Mouse (Mus musculus) C2C12 (cell line): ENCODE results near the gene Abhd6. TPM values are rescaled to one million over a fixed set of nuclear protein-coding genes. Genes with fewer than 3 reads are reported as not detected.

Experiments used
- H3K27me3 ChIP-seq: one replicate; pipeline ENCODE4 v1.6.1; 2011; ENCODE audit not compliant: control insufficient read depth, insufficient read depth, insufficient read length
- H3K36me3 ChIP-seq: one replicate; pipeline ENCODE4 v1.6.1; 2011; ENCODE audit not compliant: control insufficient read depth, insufficient read depth
- H3K4me3 ChIP-seq: one replicate; pipeline ENCODE4 v1.5.1; 2011; ENCODE audit warnings: mild to moderate bottlenecking, control low read depth; ENCODE audit not compliant: poor library complexity, insufficient read depth, severe bottlenecking
- H3K79me2 ChIP-seq: one replicate; pipeline ENCODE4 v1.6.1; 2011; ENCODE audit not compliant: control insufficient read depth, insufficient read depth
- H3K79me3 ChIP-seq: one replicate; pipeline ENCODE4 v1.6.1; 2011; ENCODE audit warnings: low read depth, control low read depth
- H3ac ChIP-seq: one replicate; pipeline ENCODE3; 2011; ENCODE audit warnings: low read depth; ENCODE audit not compliant: control insufficient read depth, insufficient read length
- CEBPB ChIP-seq: IDR thresholded peaks from one replicate; pipeline ENCODE4 v1.6.1; 2011; ENCODE audit warnings: low read depth, mild to moderate bottlenecking, control low read depth, moderate library complexity
- CTCF ChIP-seq: IDR thresholded peaks from one replicate; pipeline ENCODE4 v1.5.1; 2011; ENCODE audit not compliant: control insufficient read depth, insufficient read depth, insufficient read length
- FOSL1 ChIP-seq: IDR thresholded peaks from one replicate; pipeline ENCODE4 v1.8.0; 2011; ENCODE audit warnings: mild to moderate bottlenecking, low read length; ENCODE audit not compliant: poor library complexity, insufficient read depth, severe bottlenecking
- MAX ChIP-seq: IDR thresholded peaks from one replicate; pipeline ENCODE4 v1.6.1; 2011; ENCODE audit warnings: mild to moderate bottlenecking, control low read depth
- MYOD1 ChIP-seq: IDR thresholded peaks from one replicate; pipeline ENCODE4 v1.6.1; 2011; ENCODE audit warnings: low read depth; ENCODE audit not compliant: control insufficient read depth, insufficient read length
- MYOG ChIP-seq: IDR thresholded peaks from one replicate; pipeline ENCODE4 v1.6.1; 2011; ENCODE audit not compliant: control insufficient read depth, insufficient read length; ENCODE audit errors: extremely low read depth
- USF1 ChIP-seq: IDR thresholded peaks from one replicate; pipeline ENCODE4 v1.6.1; 2011; ENCODE audit warnings: low read depth, mild to moderate bottlenecking, control low read depth, moderate library complexity
- polyA plus RNA-seq: library from polyadenylated mRNA; unstranded; fragments of >200 nt; fragmentation: generic; extraction: Trizol; gene quantifications from one replicate; pipeline ENCODE4 v1.2.1, GENCODE M21; 2012; ENCODE audit warnings: missing spikeins

Gene Abhd6
- polyA plus RNA-seq, 1 experiment = 9.0 TPM

DNA sequence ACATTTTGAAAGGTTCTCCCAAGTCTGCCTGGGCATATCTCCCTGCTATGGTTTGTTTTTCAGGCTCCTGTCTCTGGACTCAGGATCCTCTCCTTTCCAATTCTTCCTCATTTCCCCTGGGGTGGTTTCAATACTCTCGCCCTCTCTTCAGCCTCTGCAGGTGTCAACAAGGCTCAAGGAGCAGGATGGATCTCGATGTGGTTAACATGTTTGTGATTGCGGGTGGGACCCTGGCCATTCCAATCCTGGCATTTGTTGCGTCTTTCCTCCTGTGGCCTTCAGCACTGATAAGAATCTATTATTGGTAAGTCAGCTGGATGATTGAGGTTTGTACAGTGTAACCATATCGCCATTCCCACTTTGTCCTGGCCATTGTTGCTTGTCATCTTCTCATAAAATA, 25.4 kb downstream of the Abhd6 start:
- Histone ChIP-seq H3K79me2 (no peaks in the 10 kb centered on the region), H3K4me3 (no peak overlapping the region), H3ac (no peak overlapping the region), H3K27me3 (no peaks in the 10 kb centered on the region), H3K36me3 (no peaks in the 10 kb centered on the region), H3K79me3 (no peaks in the 10 kb centered on the region)
- no peak for TF ChIP-seq CEBPB
- TF ChIP-seq CTCF = no peak
- no peak for TF ChIP-seq MYOD1

GRCm38 (mm10) chr14:8029752-8030151, 27.1 kb downstream of the Abhd6 start:
- no peak overlapping the region for H3K4me3 ChIP-seq
- no peaks in the 10 kb centered on the region for H3K36me3 ChIP-seq
- H3K79me2 ChIP-seq = no peaks in the 10 kb centered on the region
- no peaks in the 10 kb centered on the region for H3K79me3 ChIP-seq
- no peaks in the 10 kb centered on the region for H3K27me3 ChIP-seq
- TF ChIP-seq CEBPB = no peak
- TF ChIP-seq CTCF = no peak
- TF ChIP-seq MYOD1 = no peak
- TF ChIP-seq FOSL1 = no peak
- TF ChIP-seq USF1 = no peak
- no peak for TF ChIP-seq MYOG
- TF ChIP-seq MAX = no peak
- H3ac ChIP-seq = no peak overlapping the region

DNA sequence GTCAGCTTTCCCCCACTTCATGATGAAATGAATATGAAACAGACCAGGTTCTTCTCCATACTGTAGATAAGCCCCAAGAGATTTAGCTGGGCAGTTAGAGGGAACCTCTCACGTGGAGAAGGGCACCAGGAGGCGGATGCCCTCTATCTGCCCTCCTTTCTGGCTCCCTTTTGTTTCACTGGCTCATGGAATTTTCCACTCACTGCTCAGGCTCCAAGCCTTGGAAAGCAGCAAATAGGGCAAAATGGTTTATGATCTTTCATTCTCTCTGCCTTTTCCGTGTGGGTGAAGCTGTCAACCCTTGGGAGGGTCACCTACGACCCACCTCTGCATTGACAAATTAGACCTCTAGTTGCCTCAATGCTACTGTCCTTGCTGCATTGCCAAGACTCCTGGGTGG, 27.8 kb downstream of the Abhd6 start:
- no peaks in the 10 kb centered on the region for H3K79me3 ChIP-seq
- no peaks in the 10 kb centered on the region for H3K27me3 ChIP-seq
- no peaks in the 10 kb centered on the region for H3K36me3 ChIP-seq
- H3K4me3 ChIP-seq = no peak overlapping the region
- no peak for TF ChIP-seq FOSL1
- no peak for TF ChIP-seq CEBPB
- no peak for TF ChIP-seq USF1
- TF ChIP-seq CTCF = no peak
- TF ChIP-seq MAX = no peak
- no peak for TF ChIP-seq MYOG
- TF ChIP-seq MYOD1 = no peak
- no peak overlapping the region for H3ac ChIP-seq
- H3K79me2 ChIP-seq = no peaks in the 10 kb centered on the region

- H3K79me2 ChIP-seq = no peaks in the 10 kb centered on the region
- no peaks in the 10 kb centered on the region for H3K27me3 ChIP-seq
- H3K79me3 ChIP-seq = no peaks in the 10 kb centered on the region
- no peak for TF ChIP-seq FOSL1
- no peak for TF ChIP-seq CEBPB
- TF ChIP-seq MAX = no peak
- TF ChIP-seq CTCF = no peak
- TF ChIP-seq MYOD1 = no peak
- TF ChIP-seq USF1 = no peak
- no peak for TF ChIP-seq MYOG
- no peak overlapping the region for H3ac ChIP-seq
- H3K4me3 ChIP-seq = no peak overlapping the region
- no peaks in the 10 kb centered on the region for H3K36me3 ChIP-seq
Measured at GRCm38 (mm10) chr14:8032087-8032944, 29.6 kb downstream of the Abhd6 start.

GRCm38 (mm10) chr14:8034561-8034960, 31.9 kb downstream of the Abhd6 start:
- no peak overlapping the region for H3ac ChIP-seq
- H3K4me3 ChIP-seq = no peak overlapping the region
- no peaks in the 10 kb centered on the region for H3K27me3 ChIP-seq
- TF ChIP-seq CEBPB = no peak
- no peak for TF ChIP-seq FOSL1
- no peak for TF ChIP-seq USF1
- TF ChIP-seq MAX = no peak
- TF ChIP-seq MYOD1 = no peak
- no peak for TF ChIP-seq CTCF
- H3K79me2 ChIP-seq = no peaks in the 10 kb centered on the region
- H3K79me3 ChIP-seq = no peaks in the 10 kb centered on the region
- H3K36me3 ChIP-seq = no peaks in the 10 kb centered on the region

GRCm38 (mm10) chr14:8035951-8036350, 33.2 kb downstream of the Abhd6 start:
- no peaks in the 10 kb centered on the region for H3K79me3 ChIP-seq
- TF ChIP-seq MYOD1 (no peak), FOSL1 (no peak), MAX (no peak), CTCF (no peak), MYOG (no peak), CEBPB (no peak), USF1 (no peak)
- no peak overlapping the region for H3ac ChIP-seq
- H3K4me3 ChIP-seq = no peak overlapping the region
- no peaks in the 10 kb centered on the region for H3K27me3 ChIP-seq
- H3K79me2 ChIP-seq = no peaks in the 10 kb centered on the region
- H3K36me3 ChIP-seq = no peaks in the 10 kb centered on the region
